Mouse (Mus musculus) left cerebral cortex, postnatal 10 days (tissue): ENCODE data around the gene Bcat2. TPM values are rescaled to one million over a fixed set of nuclear protein-coding genes. Genes with fewer than 3 reads are reported as not detected.
A peak's percentile ranks its signal among the peaks of the same experiment; 100 is the strongest.

Experiments used
- DNase-seq, 2 experiments: peaks; one replicate each; pipeline ENCODE4 v3.0.0; 2021 to 2022; ENCODE audit warnings: low spot score in 2 of 2, mixed read lengths in 1 of 2; ENCODE audit errors: extremely low spot score in 1 of 2
- intact Hi-C: fragments of 180-260 bp; cut with DNase I; formaldehyde crosslinking; loops from one replicate; pipeline ENCODE4 v1.15.1; 2025
- total RNA-seq, 2 experiments: library from RNA; stranded (reverse); gene quantifications; 2 replicates each; pipeline ENCODE4 v1.2.3; 2021

Gene Bcat2
- total RNA-seq, 2 experiments from 2014 or later: 20.9 to 21.8 TPM

GRCm38 (mm10) chr7:45568601-45569473 is 1.1 kb upstream of the Bcat2 start:
- DNase-seq: no peak
- intact Hi-C loops: no loop called here

- no peak for DNase-seq
- intact Hi-C loops: no loop called here
Observed at GRCm38 (mm10) chr7:45571966-45572365, 2.0 kb downstream of the Bcat2 start.

- intact Hi-C loops: no loop called here
- no peak for DNase-seq
Observed at GRCm38 (mm10) chr7:45573954-45574353, 4.0 kb downstream of the Bcat2 start.

DNA sequence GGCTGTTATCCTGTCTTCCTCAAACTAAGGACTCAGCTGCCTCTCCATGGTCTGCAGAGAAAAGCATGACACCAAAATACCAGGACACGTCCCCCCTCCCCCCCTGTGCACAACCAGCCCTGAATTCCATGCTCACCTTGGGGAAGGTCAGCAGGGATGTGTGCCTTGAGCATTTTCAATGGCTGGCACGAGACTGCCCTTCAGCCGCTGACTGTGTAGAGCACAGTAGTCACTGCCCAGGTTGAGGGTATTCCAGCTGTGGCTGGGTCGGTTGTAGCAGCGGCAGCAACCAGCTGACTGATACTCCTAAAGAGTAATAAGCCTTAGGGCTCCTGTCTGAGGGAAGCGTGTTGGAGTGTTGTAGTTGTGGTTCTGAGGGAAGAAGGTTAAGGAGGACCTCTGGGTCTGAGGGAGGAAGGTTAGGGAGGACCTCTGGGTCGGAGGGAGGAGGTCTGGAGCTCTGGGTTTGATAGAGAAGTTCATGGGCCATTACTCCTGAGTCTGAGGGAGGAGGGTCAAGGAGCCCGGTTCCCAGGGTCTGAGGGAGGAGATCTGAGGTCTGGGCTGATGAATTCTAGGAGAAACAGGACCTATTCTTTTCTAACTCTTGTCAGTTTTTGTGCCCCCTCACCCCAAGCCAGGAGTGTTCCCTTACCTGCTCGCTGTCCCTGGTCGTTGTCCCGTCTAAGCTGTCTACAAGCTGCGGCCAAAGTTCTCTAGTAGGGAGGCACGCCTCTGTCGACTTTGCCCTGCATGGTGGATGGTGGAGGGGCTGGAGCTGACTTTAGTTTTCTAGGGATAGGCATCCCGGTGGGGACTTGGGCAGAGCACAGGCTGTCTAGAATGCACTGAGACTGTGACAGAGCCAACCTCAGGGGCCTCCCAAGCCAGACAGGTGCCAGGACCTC is 4.8 kb downstream of the Bcat2 start:
- intact Hi-C loops: no loop called here
- no peak for DNase-seq

DNA sequence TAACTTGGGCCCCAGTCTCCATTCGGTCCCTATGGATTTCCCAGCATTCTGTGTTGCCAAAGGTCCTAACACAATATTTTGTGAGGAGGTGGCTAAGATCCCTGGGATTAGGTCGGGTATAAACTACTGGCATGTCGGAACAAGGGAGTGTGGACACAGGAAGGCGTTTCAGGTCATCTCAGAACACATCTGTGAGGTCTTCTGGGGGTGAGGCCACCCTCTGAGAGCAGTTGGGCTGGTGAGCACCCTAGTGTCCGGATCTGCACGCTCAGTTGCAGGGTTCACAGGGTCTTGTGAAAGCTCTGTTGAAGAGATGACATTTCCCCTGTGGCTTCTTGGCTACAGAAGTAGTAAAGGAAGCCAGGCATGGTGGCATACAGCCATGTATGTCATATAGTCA is 16.0 kb downstream of the Bcat2 start:
- no peak for DNase-seq
- intact Hi-C loops: no loop called here

GRCm38 (mm10) chr7:45587631-45588592 is 18.0 kb downstream of the Bcat2 start:
- no peak for DNase-seq
- intact Hi-C loops: no loop called here

DNA sequence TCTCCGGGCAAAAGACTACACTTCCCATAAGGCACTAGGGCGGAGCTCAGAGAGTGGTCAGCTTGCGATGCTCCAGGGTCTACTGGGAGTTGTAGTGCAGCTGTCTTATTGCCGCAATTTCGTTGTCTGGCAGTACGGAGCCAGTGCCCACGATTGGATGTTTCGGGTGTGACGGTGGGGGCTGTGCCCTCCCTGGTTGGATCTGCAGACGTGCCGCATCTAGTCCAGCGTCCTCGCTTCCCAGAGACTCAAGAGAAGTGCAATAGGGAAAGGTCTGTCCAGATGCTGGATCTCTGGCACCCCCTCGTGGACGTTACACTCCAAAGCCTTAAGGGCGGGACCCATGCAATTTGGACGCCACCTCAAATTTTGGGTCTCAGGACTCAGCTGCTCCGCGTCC is 19.2 kb downstream of the Bcat2 start:
- peak; percentile 96 to 98 for DNase-seq
- intact Hi-C loops: no loop called here

DNA sequence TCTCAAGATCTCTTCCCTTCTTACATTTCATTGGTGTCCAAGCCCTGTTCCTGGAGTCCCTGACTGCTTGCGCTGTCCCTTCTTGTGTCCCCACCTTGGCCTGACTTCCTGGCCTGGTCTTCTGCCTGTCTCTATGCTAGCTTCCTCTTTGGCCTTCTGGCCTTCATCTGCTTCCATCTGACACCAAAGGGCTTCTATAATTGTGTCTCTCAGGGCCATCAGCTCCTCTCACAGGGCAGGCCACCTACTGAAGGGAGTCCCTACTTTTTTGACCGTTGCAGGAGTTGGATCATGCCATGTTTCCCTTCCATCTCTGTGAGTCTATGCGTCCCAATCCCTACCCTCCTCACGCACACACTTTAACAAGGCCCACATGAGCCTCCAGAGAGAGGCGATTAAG is 19.9 kb downstream of the Bcat2 start:
- DNase-seq: no peak
- intact Hi-C loops: loop anchor here (5.0 kb wide), 1 partner anchor 33 kb away; no protein-coding TSS in a partner anchor

DNA sequence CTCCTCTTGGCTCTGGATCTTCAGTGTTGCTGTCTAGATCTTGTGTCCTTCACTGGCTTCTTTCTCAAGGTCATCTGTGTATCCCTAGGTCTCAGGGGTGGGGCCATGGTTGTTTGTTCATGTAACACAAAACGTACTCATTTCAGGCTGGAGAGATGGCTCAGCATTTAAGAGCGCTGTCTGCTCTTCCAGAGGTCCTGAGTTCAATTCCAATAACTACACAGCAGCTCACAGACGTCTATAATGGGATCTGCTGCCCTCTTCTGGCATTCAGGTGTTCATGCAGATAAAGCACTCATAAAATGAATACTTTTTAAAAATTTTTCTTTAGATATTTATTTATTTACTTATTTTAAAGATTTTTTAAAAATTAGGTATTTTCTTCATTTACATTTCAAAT is 20.9 kb downstream of the Bcat2 start:
- intact Hi-C loops: loop anchor here (5.0 kb wide), 1 partner anchor 34 kb away; no protein-coding TSS in a partner anchor
- DNase-seq: no peak

- no peak for DNase-seq
- intact Hi-C loops: loop anchor here (5.0 kb wide), 1 partner anchor 35 kb away; no protein-coding TSS in a partner anchor
Observed at GRCm38 (mm10) chr7:45591880-45592279, 21.9 kb downstream of the Bcat2 start.

- peak; percentile 61 to 72 for DNase-seq
- intact Hi-C loops: loop anchor here (5.0 kb wide), 1 partner anchor 36 kb away; no protein-coding TSS in a partner anchor
Observed at GRCm38 (mm10) chr7:45593118-45593815, 23.3 kb downstream of the Bcat2 start.

DNA sequence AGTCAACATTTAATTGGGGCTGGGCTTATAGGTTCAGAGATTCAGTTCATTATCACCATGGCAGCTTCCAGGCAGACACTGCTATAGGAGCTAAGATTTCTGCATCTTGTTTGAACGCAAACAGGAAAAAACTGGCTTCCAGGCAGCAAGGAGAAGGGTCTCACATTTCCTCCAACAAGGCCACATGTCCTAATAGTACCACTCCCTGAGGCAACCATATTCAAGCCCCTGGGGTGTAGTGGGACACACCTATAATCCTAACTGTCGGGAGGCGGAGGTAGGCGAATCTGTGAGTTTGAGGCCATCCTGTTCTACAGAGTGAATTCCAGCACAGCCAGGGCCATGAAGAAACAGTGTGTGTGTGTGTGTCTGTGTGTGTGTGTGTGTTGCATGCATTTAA is 25.2 kb downstream of the Bcat2 start:
- no peak for DNase-seq
- intact Hi-C loops: no loop called here

- DNase-seq: no peak
- intact Hi-C loops: loop anchor here (2.0 kb wide), 1 partner anchor 17 kb away; no protein-coding TSS in a partner anchor
Observed at GRCm38 (mm10) chr7:45596107-45596506, 26.2 kb downstream of the Bcat2 start.

GRCm38 (mm10) chr7:45597013-45597412 is 27.1 kb downstream of the Bcat2 start:
- DNase-seq: no peak
- intact Hi-C loops: loop anchor here (2.0 kb wide), 1 partner anchor 16 kb away; no protein-coding TSS in a partner anchor

DNA sequence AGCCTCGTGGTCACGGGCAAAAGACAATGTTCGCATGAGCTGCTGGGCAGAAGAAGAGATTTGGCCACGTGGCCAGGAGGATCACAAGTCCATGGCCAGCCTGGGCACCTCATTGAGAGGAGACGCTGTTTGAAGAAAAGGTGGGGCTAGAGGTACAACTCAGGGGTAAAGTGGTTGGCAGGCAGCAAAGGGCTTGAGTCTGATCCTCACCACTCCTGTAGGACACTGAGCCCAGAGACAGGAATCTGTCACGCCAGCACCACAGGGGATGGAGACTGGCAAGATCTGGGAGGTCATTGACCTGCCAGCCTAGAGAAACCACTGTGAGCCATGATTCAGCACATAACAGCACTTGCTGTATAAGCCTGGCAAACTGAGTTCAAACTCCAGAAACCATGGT is 27.6 kb downstream of the Bcat2 start:
- intact Hi-C loops: loop anchor here (2.0 kb wide), 1 partner anchor 15 kb away; no protein-coding TSS in a partner anchor

DNA sequence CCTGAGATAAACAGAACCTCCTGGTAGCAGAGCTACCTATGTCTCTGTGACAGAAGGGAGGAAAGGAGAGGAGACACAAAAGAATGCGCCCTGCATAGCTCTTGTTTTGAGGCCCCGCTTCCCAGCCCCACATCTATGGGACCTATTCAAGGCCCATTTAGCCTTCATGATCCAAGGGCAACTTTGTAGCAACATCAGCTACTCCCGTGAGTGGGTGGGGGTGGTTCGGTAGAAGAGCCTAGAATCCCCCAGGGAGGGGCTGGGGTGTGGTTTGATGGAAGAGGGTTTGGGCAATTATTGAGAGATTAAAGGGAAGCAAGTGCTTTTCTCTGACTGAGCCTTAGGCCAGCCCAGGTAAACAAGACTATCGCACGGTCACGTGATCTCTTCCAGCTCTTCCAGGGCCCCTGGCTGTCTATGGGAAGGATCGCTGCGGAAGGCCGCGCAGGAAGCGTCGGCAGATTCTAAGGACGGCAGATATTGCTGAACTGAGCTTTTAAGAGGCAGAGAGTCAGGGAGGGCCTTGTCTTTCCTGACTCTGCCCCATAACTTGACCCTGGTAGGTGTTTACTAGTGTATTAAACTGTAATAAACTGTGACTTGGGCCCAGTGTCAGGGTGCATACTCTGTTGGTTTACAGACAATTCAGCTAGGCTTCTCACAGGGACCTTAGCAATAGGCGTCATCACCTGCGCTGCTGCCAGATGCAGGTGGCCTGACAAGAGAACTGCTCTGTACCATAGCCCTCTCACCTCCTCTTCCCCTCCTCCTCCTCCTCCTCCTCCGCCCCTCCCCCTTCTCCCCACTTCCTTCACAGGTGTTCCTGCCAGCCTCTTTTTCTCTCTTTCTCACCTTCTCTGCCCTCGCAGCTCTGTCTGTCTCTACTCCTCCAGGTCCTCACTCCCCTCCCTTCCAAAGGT is 29.3 kb downstream of the Bcat2 start:
- DNase-seq: no peak
- intact Hi-C loops: no loop called here

More for the DNA sequence above, 27.6 kb downstream of the Bcat2 start:
- DNase-seq: no peak
